25 mouse cellular contexts compared by ENCODE assay signal in genomic region chr15:79427516-79427915, GRCm38 (mm10). TPM values are rescaled to one million over a fixed set of nuclear protein-coding genes. Genes with fewer than 3 reads are reported as not detected.
DNase-seq lines count a peak whose midpoint lies in the region; ATAC-seq and TF ChIP-seq lines count a peak whose summit lies in the region.
"Had no signal": no experiment of that assay in that cellular context is flagged by ENCODE, and none has a peak within 500 bp of the region (broad histone marks: within the 10 kb centered on the region; RNA-seq: fewer than 3 reads in every experiment).

No protein-coding gene starts in this region.

- H3K9ac ChIP-seq in heart, embryonic 12.5 days, result no peak overlapping the region
- no peak overlapping the region for H3K9ac ChIP-seq in lung, embryonic 14.5 days
- H3K9ac ChIP-seq: forebrain, embryonic 13.5 days; hindbrain, embryonic 12.5 days; limb, embryonic 15.5 days; liver, embryonic 15.5 days; neural tube, embryonic 15.5 days had no signal

- H3K4me1 ChIP-seq in heart, embryonic 12.5 days (replicated peaks), result peaks cover 44% of the 10 kb centered on the region
- no peaks in the 10 kb centered on the region; the same call in 1 of the 2 replicates for H3K4me1 ChIP-seq in lung, embryonic 14.5 days (ENCODE audit: insufficient read depth)
- H3K4me1 ChIP-seq: forebrain, embryonic 13.5 days; neural tube, embryonic 15.5 days had no signal

- ATAC-seq in heart, embryonic 12.5 days (ENCODE audit: insufficient number of reproducible peaks, low FRiP score), result no peak
- no peak for ATAC-seq in lung, embryonic 14.5 days (ENCODE audit: insufficient read depth)
- peak; percentile 84 for ATAC-seq in megakaryocyte progenitor cell, adult 5-6 weeks (replicated peaks; ENCODE audit: poor library complexity)
- ATAC-seq: CD4-positive, CD25-positive, alpha-beta regulatory T cell, adult 4 months; forebrain, embryonic 13.5 days; lung, postnatal 0 days; midbrain, embryonic 16.5 days had no signal

- H3K4me2 ChIP-seq in heart, embryonic 12.5 days, result no peak overlapping the region
- no peak overlapping the region for H3K4me2 ChIP-seq in lung, embryonic 14.5 days
- H3K4me2 ChIP-seq: forebrain, embryonic 13.5 days; hindbrain, embryonic 12.5 days; limb, embryonic 15.5 days; liver, embryonic 15.5 days; neural tube, embryonic 15.5 days had no signal

- H3K27me3 ChIP-seq in heart, embryonic 12.5 days (replicated peaks), result no peaks in the 10 kb centered on the region
- no peaks in the 10 kb centered on the region for H3K27me3 ChIP-seq in lung, embryonic 14.5 days (ENCODE audit: insufficient read depth, low read length)
- H3K27me3 ChIP-seq: forebrain, embryonic 13.5 days; hindbrain, embryonic 12.5 days; limb, embryonic 15.5 days; liver, embryonic 15.5 days; neural tube, embryonic 15.5 days had no signal

- no peak for TF ChIP-seq CTCF in lung, embryonic 14.5 days (IDR thresholded peaks at IDR 0.05; ENCODE audit: low read depth)

- peaks cover 94% of the 10 kb centered on the region for H3K36me3 ChIP-seq in heart, embryonic 12.5 days
- H3K36me3 ChIP-seq in lung, embryonic 14.5 days (ENCODE audit: insufficient read depth), result peaks cover 98% of the 10 kb centered on the region

- DNase-seq in adrenal gland, adult 2 months, result peak; percentile 43
- DNase-seq in adrenal gland, adult 8-10 months, result no peak
- no peak for DNase-seq in heart, adult 9 months (ENCODE audit: low spot score in 2 of 2)
- DNase-seq in lung, embryonic 14.5 days, result peak; percentile 32
- no peak for DNase-seq in lung, postnatal 25 days (ENCODE audit: low spot score)
- DNase-seq in layer of hippocampus, adult 18-20 months (ENCODE audit: low spot score in 2 of 2), result no peak
- DNase-seq: cerebellum, adult 11 months; cerebellum, postnatal 36 days; gastrocnemius, postnatal 14 days; heart, adult 18-20 months; kidney, adult 9 months; layer of hippocampus, postnatal 36 days had no signal

- H3K9me3 ChIP-seq in heart, embryonic 12.5 days (replicated peaks), result no peaks in the 10 kb centered on the region
- no peaks in the 10 kb centered on the region for H3K9me3 ChIP-seq in lung, embryonic 14.5 days (ENCODE audit: low read depth, low read length)
- H3K9me3 ChIP-seq: forebrain, embryonic 13.5 days; hindbrain, embryonic 12.5 days; limb, embryonic 15.5 days; liver, embryonic 15.5 days; neural tube, embryonic 15.5 days had no signal

- WGBS in heart, embryonic 12.5 days, result 69% methylated on average over 6 of the region's 6 CpGs
- 71% methylated on average over 6 of the region's 6 CpGs for WGBS in lung, embryonic 14.5 days

- no peak overlapping the region for H3K4me3 ChIP-seq in heart, embryonic 12.5 days
- H3K4me3 ChIP-seq in lung, embryonic 14.5 days (ENCODE audit: low read depth, low read length), result no peak overlapping the region
- H3K4me3 ChIP-seq: erythroblast, embryonic 14.5 days; forebrain, embryonic 13.5 days; hindbrain, embryonic 12.5 days; layer of hippocampus, adult 2 months; limb, embryonic 15.5 days; liver, embryonic 15.5 days; neural tube, embryonic 15.5 days had no signal

- 0 out of 2 replicates have a peak overlapping the region, but pooled peaks have one; percentile 28 for H3K27ac ChIP-seq in heart, embryonic 12.5 days (ENCODE audit: poor library complexity, severe bottlenecking)
- no peak overlapping the region for H3K27ac ChIP-seq in lung, embryonic 14.5 days (ENCODE audit: low read depth)
- H3K27ac ChIP-seq: forebrain, embryonic 13.5 days; hindbrain, embryonic 12.5 days; layer of hippocampus, adult 2 months; limb, embryonic 15.5 days; liver, embryonic 15.5 days; neural tube, embryonic 15.5 days; stomach, postnatal 0 days had no signal

RNA-seq across cellular contexts. Expression of gene Tmem184b, which starts 24.1 kb away (rescaled TPM):
- total RNA-seq in adrenal gland, adult 2 months (2021), result 10 to 100 TPM; 61.5 to 66.3 TPM
- 255 and 262 TPM in 2 replicates for polyA plus RNA-seq in adrenal gland, adult 2 months (2012; rRNA removed)
- 10 to 100 TPM; 39.1 to 76.8 (median 65.3) TPM for total RNA-seq in adrenal gland, adult 8-10 months (2022)
- 77.2 and 82.3 TPM in 2 replicates for polyA plus RNA-seq in heart, embryonic 12.5 days (2016; fragmentation: Nextera tagmentation; extraction: Ambion mirVana)
- 77.3 and 78.3 TPM in 2 replicates for polyA plus RNA-seq in lung, embryonic 14.5 days (2014; fragmentation: Nextera tagmentation; extraction: Ambion mirVana)
- 12.0 and 12.2 TPM in 2 replicates for total RNA-seq in megakaryocyte progenitor cell, adult 5-6 weeks (2015)
- total RNA-seq in megakaryocyte progenitor cell, adult 5-6 weeks (2017), result 4.0 and 4.3 TPM in 2 replicates
- total RNA-seq in layer of hippocampus, adult 18-20 months (2021), result 10 to 100 TPM; 55.0 to 57.9 TPM

RNA-seq across cellular contexts. Expression of gene Csnk1e, which starts 27.9 kb away (rescaled TPM):
- 10 to 100 TPM; 74.6 to 87.7 TPM for total RNA-seq in adrenal gland, adult 2 months (2021)
- 59.2 and 65.3 TPM in 2 replicates for polyA plus RNA-seq in adrenal gland, adult 2 months (2012; rRNA removed)
- 100 to 1,000 TPM in 2 of 4 experiments, 10 to 100 TPM in 2; 80.4 to 126 (median 97.1) TPM for total RNA-seq in adrenal gland, adult 8-10 months (2022)
- polyA plus RNA-seq in heart, embryonic 12.5 days (2016; fragmentation: Nextera tagmentation; extraction: Ambion mirVana), result 103 and 111 TPM in 2 replicates
- 93.2 and 99.6 TPM in 2 replicates for polyA plus RNA-seq in lung, embryonic 14.5 days (2014; fragmentation: Nextera tagmentation; extraction: Ambion mirVana)
- total RNA-seq in megakaryocyte progenitor cell, adult 5-6 weeks (2015), result 32.0 and 45.6 TPM in 2 replicates
- total RNA-seq in megakaryocyte progenitor cell, adult 5-6 weeks (2017), result 29.1 and 30.7 TPM in 2 replicates
- 100 to 1,000 TPM in 1 of 2 experiments, 10 to 100 TPM in 1; 95.9 to 109 TPM for total RNA-seq in layer of hippocampus, adult 18-20 months (2021)

Comparison
In these comparisons a context has a peak if more than half of its experiments do, and no peak if none do; other contexts are left out.
1. DNase-seq: peak in adrenal gland, adult 2 months (single experiment) and lung, embryonic 14.5 days (single experiment); none in adrenal gland, adult 8-10 months (single experiment), heart, adult 9 months (0 of 2), lung, postnatal 25 days (single experiment) and layer of hippocampus, adult 18-20 months (0 of 2).